Mouse (Mus musculus) hindbrain, embryonic 12.5 days (tissue): ENCODE measurements around the gene Vcl. TPM values are rescaled to one million over a fixed set of nuclear protein-coding genes. Genes with fewer than 3 reads are reported as not detected.

Experiments
- ATAC-seq: fragments of 200-750 bp; cut with Nextera tagmentation; 2 replicates; pipeline ENCODE4 v1.8.0; 2017; ENCODE audit warnings: moderate TSS enrichment; ENCODE audit not compliant: low FRiP score
- H3K27ac ChIP-seq: fragments of 300-500 bp; sonication (generic); 2 replicates; pipeline ENCODE4 v1.5.1; 2016; ENCODE audit warnings: mild to moderate bottlenecking
- H3K27me3 ChIP-seq: fragments of 300-500 bp; sonication (generic); 2 replicates; pipeline ENCODE4 v1.6.1; 2016; ENCODE audit warnings: mild to moderate bottlenecking
- H3K36me3 ChIP-seq: fragments of 300-500 bp; sonication (generic); 2 replicates; pipeline ENCODE4 v1.6.1; 2016; ENCODE audit warnings: mild to moderate bottlenecking
- H3K4me1 ChIP-seq: fragments of 300-500 bp; sonication (generic); 2 replicates; pipeline ENCODE4 v1.6.1; 2016
- H3K4me2 ChIP-seq: fragments of 300-500 bp; sonication (generic); replicated peaks from 2 replicates; pipeline ENCODE4 v1.6.1; 2016; ENCODE audit warnings: mild to moderate bottlenecking
- H3K4me3 ChIP-seq: fragments of 300-500 bp; sonication (generic); 2 replicates; pipeline ENCODE4 v1.5.1; 2016; ENCODE audit warnings: mild to moderate bottlenecking
- H3K9ac ChIP-seq: fragments of 300-500 bp; sonication (generic); 2 replicates; pipeline ENCODE4 v1.6.1; 2016; ENCODE audit warnings: mild to moderate bottlenecking, moderate library complexity
- H3K9me3 ChIP-seq: fragments of 300-500 bp; sonication (generic); replicated peaks from 2 replicates; pipeline ENCODE4 v1.6.1; 2016; ENCODE audit warnings: mild to moderate bottlenecking
- WGBS: fragments of 180-500 bp; shearing (Covaris S2); methylation state at CpG from one replicate; pipeline ENCODE4 v1.1.7; 2016; 5-methylcytosine and 5-hydroxymethylcytosine counted together
- polyA plus RNA-seq: library from polyadenylated mRNA; unstranded; fragments of >200 nt; fragmentation: Nextera tagmentation; extraction: Ambion mirVana; gene quantifications from 2 replicates; pipeline ENCODE4 v1.2.1, GENCODE M21; 2016

Vcl gene
- polyA plus RNA-seq, 1 experiment from 2014 or later = 39.1 TPM

DNA sequence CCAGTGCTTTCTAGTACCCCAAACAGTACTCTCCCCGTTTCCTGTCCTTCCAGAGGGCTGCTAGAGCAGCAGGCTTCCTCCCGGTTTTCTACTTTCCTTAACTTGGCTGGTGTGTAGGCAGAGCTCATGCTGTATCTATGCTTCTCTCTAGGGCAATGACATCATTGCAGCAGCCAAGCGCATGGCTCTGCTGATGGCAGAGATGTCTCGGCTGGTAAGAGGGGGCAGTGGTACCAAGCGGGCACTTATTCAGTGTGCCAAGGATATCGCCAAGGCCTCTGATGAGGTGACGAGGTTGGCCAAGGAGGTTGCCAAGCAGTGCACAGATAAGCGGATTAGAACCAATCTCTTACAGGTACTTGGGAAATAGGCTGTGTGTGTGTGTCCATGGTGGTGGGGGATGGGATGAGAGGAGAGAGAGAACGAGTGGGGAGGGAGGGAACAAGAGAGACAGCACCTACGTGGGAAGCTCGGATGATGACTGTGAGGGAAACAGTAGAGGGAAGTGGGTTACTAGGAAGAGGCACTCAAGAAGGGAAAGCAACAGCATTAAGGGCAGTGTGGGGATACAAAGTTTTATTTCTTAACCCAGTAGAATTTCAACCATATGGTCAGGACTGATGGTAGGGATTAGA is 99.9 kb downstream of the Vcl start:
- no peak overlapping the region for H3K4me2 ChIP-seq
- H3K27ac ChIP-seq = no peak overlapping the region
- H3K9ac ChIP-seq = no peak overlapping the region
- ATAC-seq = no peak
- peaks cover 67% of the 10 kb centered on the region for H3K36me3 ChIP-seq
- H3K4me3 ChIP-seq = no peak overlapping the region
- H3K4me1 ChIP-seq = no peaks in the 10 kb centered on the region
- no peaks in the 10 kb centered on the region for H3K9me3 ChIP-seq
- H3K27me3 ChIP-seq = no peaks in the 10 kb centered on the region
- 92% methylated on average over 11 of the region's 11 CpGs for WGBS

DNA sequence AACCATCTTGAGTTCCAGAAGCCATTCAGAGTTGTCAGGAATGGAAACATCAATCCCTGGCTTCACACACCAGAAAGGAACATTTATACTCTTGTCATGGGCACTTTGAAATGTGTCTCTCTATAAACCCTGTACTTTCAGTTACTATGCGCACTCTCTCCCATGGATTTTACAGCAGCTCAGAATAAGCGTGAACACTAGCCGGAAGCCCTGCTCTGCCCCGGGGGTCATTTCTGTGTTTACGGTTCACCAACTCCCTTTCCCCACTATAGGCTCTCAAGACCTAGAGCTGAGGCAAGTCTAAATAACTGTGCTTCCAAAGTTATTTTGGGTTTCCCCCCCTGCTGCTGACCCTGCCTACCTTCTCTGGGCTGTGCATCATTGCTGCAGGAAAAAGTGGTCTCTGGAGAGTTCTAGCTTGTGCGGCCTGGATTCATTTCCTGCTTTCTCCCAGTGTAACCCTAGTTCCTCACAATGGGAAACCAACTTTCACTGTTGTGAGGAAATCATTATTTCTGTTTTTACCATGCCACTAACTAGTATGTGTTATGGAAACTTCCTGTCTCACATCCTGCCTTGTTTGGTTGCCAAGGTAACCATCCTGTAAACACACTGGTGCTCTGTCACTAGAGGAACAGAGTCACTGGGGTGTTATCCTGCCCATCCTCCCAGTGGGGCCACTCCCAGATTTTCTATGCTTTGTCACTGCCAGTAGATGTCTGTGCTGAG is 102.7 kb downstream of the Vcl start:
- Histone ChIP-seq H3K9ac (no peak overlapping the region), H3K27me3 (no peaks in the 10 kb centered on the region), H3K4me3 (no peak overlapping the region), H3K36me3 (peaks cover 68% of the 10 kb centered on the region), H3K4me2 (no peak overlapping the region), H3K9me3 (no peaks in the 10 kb centered on the region), H3K27ac (no peak overlapping the region), H3K4me1 (no peaks in the 10 kb centered on the region)
- ATAC-seq = no peak
- WGBS = 62% methylated on average over 6 of the region's 6 CpGs

DNA sequence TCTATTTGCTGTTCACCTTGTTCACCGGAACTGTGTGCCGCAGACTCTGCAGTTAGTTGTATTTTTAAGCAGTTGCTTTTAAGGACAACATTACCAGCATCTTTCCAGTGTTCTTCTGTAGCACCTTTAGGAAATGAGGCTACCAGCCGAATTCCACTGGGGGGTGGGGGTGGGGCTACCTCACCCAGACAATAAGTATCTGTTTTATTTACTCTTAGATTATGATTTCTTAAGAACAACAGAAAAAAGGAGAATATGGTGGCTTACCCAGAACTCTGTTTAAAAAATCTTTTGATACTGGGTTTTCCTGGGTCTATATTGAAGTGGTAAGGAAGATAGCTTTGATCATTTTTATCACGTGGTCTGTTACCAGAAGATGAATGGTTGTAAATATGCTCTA is 105.1 kb downstream of the Vcl start:
- no peaks in the 10 kb centered on the region for H3K27me3 ChIP-seq
- no peak overlapping the region for H3K9ac ChIP-seq
- H3K4me2 ChIP-seq = no peak overlapping the region
- no peaks in the 10 kb centered on the region for H3K4me1 ChIP-seq
- H3K36me3 ChIP-seq = peaks cover 64% of the 10 kb centered on the region
- H3K9me3 ChIP-seq = no peaks in the 10 kb centered on the region
- H3K27ac ChIP-seq = no peak overlapping the region
- no peak overlapping the region for H3K4me3 ChIP-seq
- ATAC-seq = no peak
- 88% methylated on average over 4 of the region's 4 CpGs for WGBS

DNA sequence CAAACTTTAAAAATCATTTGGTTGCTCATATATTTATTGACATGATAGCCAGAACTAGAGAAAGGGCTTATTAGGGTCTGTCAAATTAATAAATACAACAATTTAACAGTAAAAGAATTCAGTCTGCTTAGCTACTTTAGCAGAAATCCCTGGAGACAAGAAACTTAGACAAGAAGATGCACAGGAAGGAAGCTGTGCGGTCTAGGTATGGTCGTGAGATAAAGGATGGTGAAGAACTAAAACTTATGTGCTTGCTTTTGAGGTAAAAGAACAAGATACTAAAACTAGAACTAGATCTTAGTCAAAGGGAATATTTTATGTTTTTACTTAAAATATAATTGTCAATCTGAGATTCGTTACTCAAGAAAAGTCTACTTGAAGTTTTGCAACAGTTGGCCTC is 105.6 kb downstream of the Vcl start:
- no peak for ATAC-seq
- 93% methylated on average over 3 of the region's 3 CpGs for WGBS
- Histone ChIP-seq H3K36me3 (peaks cover 66% of the 10 kb centered on the region), H3K4me1 (no peaks in the 10 kb centered on the region), H3K27me3 (no peaks in the 10 kb centered on the region), H3K4me3 (no peak overlapping the region), H3K4me2 (no peak overlapping the region), H3K9ac (no peak overlapping the region), H3K27ac (no peak overlapping the region), H3K9me3 (no peaks in the 10 kb centered on the region)

- no peak for ATAC-seq
- H3K9me3 ChIP-seq = no peaks in the 10 kb centered on the region
- H3K4me3 ChIP-seq = no peak overlapping the region
- peaks cover 46% of the 10 kb centered on the region for H3K36me3 ChIP-seq
- no peak overlapping the region for H3K4me2 ChIP-seq
- no peaks in the 10 kb centered on the region for H3K4me1 ChIP-seq
- no peak overlapping the region for H3K9ac ChIP-seq
- H3K27me3 ChIP-seq = no peaks in the 10 kb centered on the region
- H3K27ac ChIP-seq = no peak overlapping the region
- 94% methylated on average over 12 of the region's 12 CpGs for WGBS
Measured at GRCm38 (mm10) chr14:21039077-21039476, 109.9 kb downstream of the Vcl start.

DNA sequence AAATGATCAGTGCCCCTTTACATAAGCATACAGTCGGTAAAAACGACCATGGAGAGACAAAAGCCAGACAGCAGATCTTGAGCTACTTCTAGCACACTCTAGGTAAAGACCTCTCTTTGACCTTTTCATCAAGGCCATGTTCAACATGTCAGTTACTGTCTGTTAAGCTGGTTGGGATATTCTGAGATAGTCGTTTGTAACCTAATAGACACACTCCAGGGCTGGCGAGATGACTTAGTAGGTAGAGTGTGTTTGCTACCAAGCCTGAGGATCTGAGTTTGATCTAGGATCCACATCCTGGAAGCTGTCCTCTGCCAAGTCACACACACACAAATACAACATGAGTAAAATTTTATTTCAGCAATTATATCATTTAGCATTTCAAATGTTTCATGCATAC is 110.4 kb downstream of the Vcl start:
- no peak for ATAC-seq
- Histone ChIP-seq H3K4me1 (no peaks in the 10 kb centered on the region), H3K9me3 (no peaks in the 10 kb centered on the region), H3K9ac (no peak overlapping the region), H3K27me3 (no peaks in the 10 kb centered on the region), H3K27ac (no peak overlapping the region), H3K36me3 (peaks cover 41% of the 10 kb centered on the region), H3K4me2 (no peak overlapping the region), H3K4me3 (no peak overlapping the region)
- WGBS = 93% methylated on average over 4 of the region's 4 CpGs

- H3K4me3 ChIP-seq = no peak overlapping the region
- H3K27ac ChIP-seq = no peak overlapping the region
- no peaks in the 10 kb centered on the region for H3K27me3 ChIP-seq
- 93% methylated on average over 2 of the region's 2 CpGs for WGBS
- ATAC-seq = no peak
- peaks cover 4% of the 10 kb centered on the region; the same call in 1 of the 2 replicates for H3K4me1 ChIP-seq
- no peak overlapping the region for H3K9ac ChIP-seq
- H3K4me2 ChIP-seq = no peak overlapping the region
- no peaks in the 10 kb centered on the region for H3K9me3 ChIP-seq
- no peaks in the 10 kb centered on the region; the same call in 1 of the 2 replicates for H3K36me3 ChIP-seq
Measured at GRCm38 (mm10) chr14:21047840-21048239, 118.6 kb downstream of the Vcl start.

- peaks cover 9% of the 10 kb centered on the region; the same call in 1 of the 2 replicates for H3K4me1 ChIP-seq
- no peak overlapping the region for H3K27ac ChIP-seq
- no peak overlapping the region for H3K4me2 ChIP-seq
- H3K27me3 ChIP-seq = no peaks in the 10 kb centered on the region
- H3K9me3 ChIP-seq = no peaks in the 10 kb centered on the region
- no peaks in the 10 kb centered on the region; the same call in 1 of the 2 replicates for H3K36me3 ChIP-seq
- no peak for ATAC-seq
- H3K9ac ChIP-seq = no peak overlapping the region
- no peak overlapping the region for H3K4me3 ChIP-seq
Measured at GRCm38 (mm10) chr14:21048879-21049278, 119.7 kb downstream of the Vcl start.

DNA sequence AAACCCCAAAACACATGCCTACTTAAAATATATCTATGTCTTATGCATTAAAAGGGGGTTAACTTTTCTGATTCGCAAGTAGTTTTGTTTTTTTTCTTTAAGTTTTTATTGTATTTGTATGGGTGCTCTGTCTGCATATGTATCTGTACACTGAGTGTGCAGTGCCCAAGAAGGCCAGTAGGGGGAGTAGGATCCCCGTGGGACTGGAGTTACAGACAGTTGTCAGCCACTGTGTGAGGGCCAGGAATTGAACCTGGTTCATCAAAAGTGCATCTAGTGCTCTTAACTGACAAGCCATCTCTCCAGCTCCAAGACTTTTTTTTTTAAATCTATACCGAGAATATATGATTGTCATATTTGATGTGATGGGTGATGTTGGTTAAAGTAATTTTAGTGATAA is 121.5 kb downstream of the Vcl start:
- Histone ChIP-seq H3K9me3 (no peaks in the 10 kb centered on the region), H3K4me3 (no peak overlapping the region), H3K4me1 (peaks cover 9% of the 10 kb centered on the region; the same call in 1 of the 2 replicates), H3K27ac (no peak overlapping the region), H3K9ac (no peak overlapping the region), H3K36me3 (no peaks in the 10 kb centered on the region), H3K27me3 (no peaks in the 10 kb centered on the region), H3K4me2 (peak overlapping the region; percentile 76; the same call in 1 of the 2 replicates)
- 69% methylated on average over 3 of the region's 3 CpGs for WGBS
- no peak for ATAC-seq

GRCm38 (mm10) chr14:21051380-21052111 is 122.3 kb downstream of the Vcl start:
- 10% methylated on average over 28 of the region's 28 CpGs for WGBS
- H3K4me1 ChIP-seq = peaks cover 9% of the 10 kb centered on the region; the same call in 1 of the 2 replicates
- no peaks in the 10 kb centered on the region for H3K27me3 ChIP-seq
- peak overlapping the region; percentile 89 for H3K27ac ChIP-seq
- H3K9ac ChIP-seq = peak overlapping the region; percentile 83
- H3K4me3 ChIP-seq = peak overlapping the region; percentile 92
- H3K4me2 ChIP-seq = peak overlapping the region; percentile 76
- H3K36me3 ChIP-seq = no peaks in the 10 kb centered on the region
- ATAC-seq = no peak
- H3K9me3 ChIP-seq = no peaks in the 10 kb centered on the region

GRCm38 (mm10) chr14:21052112-21052780 is 123.0 kb downstream of the Vcl start, which contains the start of the genes Ap3m1 and Adk:
Ap3m1 (minus strand) TSS chr14:21052508.
Adk (plus strand) TSS chr14:21052574.
- ATAC-seq = peak; percentile 99
- no peaks in the 10 kb centered on the region for H3K36me3 ChIP-seq
- peaks cover 9% of the 10 kb centered on the region; the same call in 1 of the 2 replicates for H3K4me1 ChIP-seq
- no peaks in the 10 kb centered on the region for H3K27me3 ChIP-seq
- peak within 1 kb of the TSS; percentile 89 for H3K27ac ChIP-seq
- peak within 1 kb of the TSS; percentile 92 for H3K4me3 ChIP-seq
- peak within 1 kb of the TSS; percentile 83 for H3K9ac ChIP-seq
- H3K4me2 ChIP-seq = peak within 1 kb of the TSS; percentile 76
- no peaks in the 10 kb centered on the region for H3K9me3 ChIP-seq
- under 1% methylated on average over 47 of the region's 48 CpGs for WGBS

GRCm38 (mm10) chr14:21052781-21053130 is 123.6 kb downstream of the Vcl start:
- Histone ChIP-seq H3K4me2 (peak overlapping the region; percentile 76), H3K36me3 (no peaks in the 10 kb centered on the region), H3K4me3 (peak overlapping the region; percentile 92), H3K27ac (peak overlapping the region; percentile 89), H3K9ac (peak overlapping the region; percentile 55; the same call in 1 of the 2 replicates), H3K27me3 (no peaks in the 10 kb centered on the region), H3K9me3 (no peaks in the 10 kb centered on the region), H3K4me1 (peaks cover 9% of the 10 kb centered on the region; the same call in 1 of the 2 replicates)
- peak; percentile 84 for ATAC-seq
- under 1% methylated on average over 25 of the region's 25 CpGs for WGBS
